Mouse (Mus musculus): ENCODE results near the gene Gm26965.
"Not testable (repeated sequence)": the region's sequence is repeated elsewhere in the genome, so short reads cannot be mapped to it uniquely, and the experiment has no call there.

Gene Gm26965

GRCm38 (mm10) chr13:67525753-67526410 lies at the start of gene Gm26965, which contains the start of gene Zfp87:
Gene Gm26965, minus strand, starts transcription at chr13:67526151.
Gene Zfp87, minus strand, starts transcription at chr13:67526177.
- DNase-seq (ENCODE audit: low spot score): peak; percentile 95

GRCm38 (mm10) chr13:67572591-67573189 lies 46.7 kb upstream of the Gm26965 start:
- DNase-seq (ENCODE audit: low spot score): no peak

GRCm38 (mm10) chr13:67553730-67554129 lies 27.8 kb upstream of the Gm26965 start, which contains the start of gene Zfp748:
Gene Zfp748, minus strand, starts transcription at chr13:67553830.
- DNase-seq (ENCODE audit: low spot score): no peak

GRCm38 (mm10) chr13:67552505-67553346 lies 26.8 kb upstream of the Gm26965 start:
- peak; percentile 79 for DNase-seq (ENCODE audit: low spot score)

- DNase-seq (ENCODE audit: low spot score): no peak
These were observed 20.0 kb upstream of the Gm26965 start for GRCm38 (mm10) chr13:67545941-67546340.

- DNase-seq (ENCODE audit: low spot score): no peak
These were observed 1.2 kb upstream of the Gm26965 start for GRCm38 (mm10) chr13:67527049-67527730.

- no peak for DNase-seq (ENCODE audit: low spot score)
These were observed 25.0 kb downstream of the Gm26965 start for GRCm38 (mm10) chr13:67500908-67501307.

GRCm38 (mm10) chr13:67500084-67500719 lies 25.7 kb downstream of the Gm26965 start, which contains the start of gene Zfp58:
Gene Zfp58, minus strand, starts transcription at chr13:67500555.
- peak; percentile 91 for DNase-seq (ENCODE audit: low spot score)

- DNase-seq (ENCODE audit: low spot score): no peak
These were observed 30.3 kb downstream of the Gm26965 start for GRCm38 (mm10) chr13:67495631-67496030.

- no peak for DNase-seq (ENCODE audit: low spot score)
These were observed 41.5 kb downstream of the Gm26965 start for GRCm38 (mm10) chr13:67484424-67484811.

- DNase-seq (ENCODE audit: low spot score): peak; percentile 94
These were observed 42.1 kb downstream of the Gm26965 start, which contains the start of gene Zfp874b for GRCm38 (mm10) chr13:67483625-67484423. Gene Zfp874b, minus strand, starts transcription at chr13:67484258.

GRCm38 (mm10) chr13:67481528-67481927 lies 44.4 kb downstream of the Gm26965 start:
- peak; percentile 17 for DNase-seq (ENCODE audit: low spot score)

GRCm38 (mm10) chr13:67469274-67469673 lies 56.7 kb downstream of the Gm26965 start:
- DNase-seq (ENCODE audit: low spot score): peak; percentile 64

- not testable (repeated sequence) for DNase-seq (ENCODE audit: low spot score)
These were observed 62.3 kb downstream of the Gm26965 start for GRCm38 (mm10) chr13:67463506-67464185.

- DNase-seq (ENCODE audit: low spot score): peak; percentile 57
These were observed 74.0 kb downstream of the Gm26965 start for GRCm38 (mm10) chr13:67452021-67452309.

GRCm38 (mm10) chr13:67451172-67452020 lies 74.6 kb downstream of the Gm26965 start, which contains the start of gene Zfp874a:
Gene Zfp874a, minus strand, starts transcription at chr13:67451624.
- DNase-seq (ENCODE audit: low spot score): peak; percentile 93

Measured in adipocyte (in vitro differentiated cells).